Mouse (Mus musculus) forebrain, embryonic 14.5 days (tissue): ENCODE results near the gene Pus1. TPM values are rescaled to one million over a fixed set of nuclear protein-coding genes. Genes with fewer than 3 reads are reported as not detected.
A peak's percentile ranks its signal among the peaks of the same experiment; 100 is the strongest.

Experiments
- ATAC-seq: fragments of 200-750 bp; cut with Nextera tagmentation; 2 replicates; pipeline ENCODE4 v1.8.0; 2017; ENCODE audit warnings: mild to moderate bottlenecking, moderate library complexity
- DNase-seq: peaks from one replicate; pipeline ENCODE4 v3.0.0-alpha.2; 2015; ENCODE audit warnings: low spot score
- H3K27ac ChIP-seq: fragments of 300-500 bp; sonication (generic); 2 replicates; pipeline ENCODE4 v1.5.1; 2014; ENCODE audit warnings: low read depth, mild to moderate bottlenecking, control low read depth, low read length, moderate library complexity
- H3K27me3 ChIP-seq: fragments of 300-500 bp; sonication (generic); replicated peaks from 2 replicates; pipeline ENCODE4 v1.6.1; 2014; ENCODE audit warnings: low read length, control low read depth, mixed read lengths; ENCODE audit not compliant: control insufficient read depth, insufficient read depth
- H3K36me3 ChIP-seq: fragments of 300-500 bp; sonication (generic); 2 replicates; pipeline ENCODE4 v1.6.1; 2014; ENCODE audit warnings: low read length, control low read depth; ENCODE audit not compliant: control insufficient read depth, insufficient read depth
- H3K4me1 ChIP-seq: fragments of 300-500 bp; sonication (generic); 2 replicates; pipeline ENCODE4 v1.6.1; 2014; ENCODE audit warnings: antibody characterized with exemption, low read length, control low read depth; ENCODE audit not compliant: control insufficient read depth, insufficient read depth
- H3K4me2 ChIP-seq: fragments of 300-500 bp; sonication (generic); 2 replicates; pipeline ENCODE4 v1.6.1; 2014; ENCODE audit warnings: mild to moderate bottlenecking, control low read depth, low read length
- H3K4me3 ChIP-seq: fragments of 300-500 bp; sonication (generic); 2 replicates; pipeline ENCODE4 v1.5.1; 2014; ENCODE audit warnings: low read depth, low read length, control low read depth
- H3K9ac ChIP-seq: fragments of 300-500 bp; sonication (generic); 2 replicates; pipeline ENCODE4 v1.6.1; 2014; ENCODE audit warnings: mild to moderate bottlenecking, low read length, control low read depth, moderate library complexity
- H3K9me3 ChIP-seq: fragments of 300-500 bp; sonication (generic); replicated peaks from 2 replicates; pipeline ENCODE4 v1.6.1; 2016; ENCODE audit warnings: low read length, control low read depth, mixed read lengths; ENCODE audit not compliant: control insufficient read depth
- whole genome bisulfite sequencing: fragments of 180-500 bp; shearing (Covaris S2); extraction: QIAGEN DNeasy Blood & Tissue Kit; methylation state at CpG from one replicate; pipeline ENCODE4 v1.1.7; 2014; 5-methylcytosine and 5-hydroxymethylcytosine counted together
- polyA plus RNA-seq: library from polyadenylated mRNA; unstranded; fragments of >200 nt; fragmentation: Nextera tagmentation; extraction: Ambion mirVana; gene quantifications from 2 replicates; pipeline ENCODE4 v1.2.1, GENCODE M21; 2014

The Pus1 gene
- polyA plus RNA-seq, result 13.8 and 14.9 TPM in 2 replicates

DNA sequence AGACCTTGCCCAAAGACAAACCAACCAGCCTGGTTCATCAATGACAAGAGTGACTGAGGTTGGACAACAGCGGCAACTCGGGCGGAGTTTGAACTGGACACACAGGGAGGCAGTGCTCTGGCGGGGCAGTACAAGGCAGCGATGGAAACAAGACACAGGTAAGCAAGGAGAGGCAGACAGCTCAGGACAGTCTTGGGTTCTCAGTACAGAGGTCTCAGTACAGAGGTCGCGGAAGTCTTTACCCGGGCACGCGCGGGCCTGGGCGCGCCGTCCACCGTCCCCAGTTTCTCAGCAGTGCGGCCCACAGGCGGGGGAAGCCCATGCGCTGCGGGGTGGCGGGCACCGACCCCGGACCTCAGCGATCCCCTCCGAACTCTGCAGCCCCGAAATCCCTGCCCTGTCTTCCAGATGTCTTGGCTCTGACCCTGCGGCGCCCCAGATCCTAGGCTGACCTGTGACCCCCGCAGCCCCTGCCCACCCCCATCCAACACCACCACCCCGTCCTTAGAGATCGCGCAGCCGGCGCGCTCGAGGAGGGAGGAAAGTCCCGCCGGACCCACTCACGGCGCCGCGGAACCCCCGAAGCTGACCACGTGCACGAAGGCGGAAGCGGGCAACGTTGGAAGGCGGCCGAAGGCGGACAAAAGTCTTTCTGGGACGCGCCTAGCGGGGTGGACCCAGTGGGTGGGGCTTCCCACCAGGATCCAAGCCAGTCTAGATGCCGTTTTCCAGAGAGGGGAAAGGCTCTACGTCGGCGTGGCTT lies at the start of gene Pus1:
Gene Pus1, minus strand, starts transcription at position 662 of the 763 bp plus-strand sequence.
- no peak within 1 kb of the TSS for H3K27ac ChIP-seq
- under 1% methylated on average over 55 of the region's 57 CpGs for WGBS
- H3K36me3 ChIP-seq, result peaks cover 16% of the 10 kb centered on the region
- H3K4me1 ChIP-seq, result peaks cover 4% of the 10 kb centered on the region
- ATAC-seq (peak; percentile 88), DNase-seq (peak; percentile 93)
- peak within 1 kb of the TSS; percentile 77 for H3K9ac ChIP-seq
- H3K4me3 ChIP-seq, result peak within 1 kb of the TSS; percentile 74
- no peaks in the 10 kb centered on the region for H3K27me3 ChIP-seq
- no peaks in the 10 kb centered on the region for H3K9me3 ChIP-seq
- H3K4me2 ChIP-seq, result peak within 1 kb of the TSS; percentile 92

DNA sequence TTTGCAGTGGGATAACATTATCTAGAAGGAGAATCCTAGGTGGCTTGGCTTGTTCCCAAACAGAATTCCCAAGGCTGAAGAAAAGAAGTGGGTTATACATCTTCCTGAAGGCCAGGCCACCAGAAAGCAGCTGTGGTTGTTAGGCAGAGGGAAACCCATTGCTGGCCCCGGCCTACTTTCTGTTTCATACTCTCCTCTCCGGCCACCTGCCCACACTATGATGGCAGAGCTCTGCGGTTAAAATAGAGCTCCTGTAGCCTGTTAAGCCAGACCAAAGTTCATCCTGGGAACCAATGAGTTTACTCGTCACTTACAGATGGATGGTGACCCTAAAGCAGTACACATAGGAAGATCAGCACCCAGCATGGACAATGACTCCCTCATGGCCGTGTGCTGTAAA lies 47.1 kb upstream of the Pus1 start:
- Histone ChIP-seq H3K27ac (no peak overlapping the region), H3K4me1 (no peaks in the 10 kb centered on the region), H3K4me3 (no peak overlapping the region), H3K4me2 (no peak overlapping the region), H3K9me3 (no peaks in the 10 kb centered on the region), H3K36me3 (0 out of 2 replicates have a peak, but pooled peaks cover 4% of the 10 kb centered on the region), H3K27me3 (no peaks in the 10 kb centered on the region), H3K9ac (no peak overlapping the region)
- DNase-seq, result no peak
- WGBS, result 92% methylated on average over 5 of the region's 5 CpGs
- no peak for ATAC-seq

DNA sequence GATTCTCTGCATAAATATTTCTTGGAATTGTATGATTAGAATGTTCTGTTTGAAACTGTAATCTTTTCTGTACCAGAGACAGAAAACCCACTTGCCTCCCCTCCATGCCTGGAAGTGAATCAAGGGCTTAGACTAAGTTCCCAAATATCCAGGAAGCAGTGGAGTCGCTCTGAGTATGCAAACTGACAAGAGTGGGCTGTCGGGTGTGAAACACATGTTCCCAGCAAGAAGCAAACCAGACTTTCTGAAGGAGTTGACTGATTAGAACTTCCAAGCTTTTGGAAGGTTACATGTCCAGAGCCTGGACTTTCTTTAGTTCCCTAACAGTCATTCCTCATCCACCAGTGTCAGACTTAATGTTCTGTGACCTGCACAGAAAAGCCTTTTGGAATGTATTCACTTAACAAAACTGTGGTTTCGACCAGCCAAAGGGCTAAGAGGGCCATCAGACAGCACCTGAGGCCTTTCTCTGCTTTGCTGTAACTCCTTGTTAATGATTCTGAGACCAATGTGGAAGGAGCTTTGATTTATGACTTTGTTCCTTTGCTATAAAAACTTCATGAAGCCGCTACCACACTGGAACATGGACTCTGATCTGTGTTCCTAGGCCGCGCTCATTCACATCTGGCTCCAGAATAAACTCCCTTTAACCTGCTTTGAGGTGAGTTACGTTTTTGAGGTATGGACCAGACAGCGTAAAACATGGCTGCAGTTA lies 46.5 kb upstream of the Pus1 start:
- Histone ChIP-seq H3K4me2 (no peak overlapping the region), H3K27me3 (no peaks in the 10 kb centered on the region), H3K4me1 (no peaks in the 10 kb centered on the region), H3K9me3 (no peaks in the 10 kb centered on the region), H3K9ac (no peak overlapping the region), H3K4me3 (no peak overlapping the region), H3K27ac (no peak overlapping the region), H3K36me3 (0 out of 2 replicates have a peak, but pooled peaks cover 4% of the 10 kb centered on the region)
- 95% methylated on average over 8 of the region's 8 CpGs for WGBS
- no peak for ATAC-seq
- no peak for DNase-seq

DNA sequence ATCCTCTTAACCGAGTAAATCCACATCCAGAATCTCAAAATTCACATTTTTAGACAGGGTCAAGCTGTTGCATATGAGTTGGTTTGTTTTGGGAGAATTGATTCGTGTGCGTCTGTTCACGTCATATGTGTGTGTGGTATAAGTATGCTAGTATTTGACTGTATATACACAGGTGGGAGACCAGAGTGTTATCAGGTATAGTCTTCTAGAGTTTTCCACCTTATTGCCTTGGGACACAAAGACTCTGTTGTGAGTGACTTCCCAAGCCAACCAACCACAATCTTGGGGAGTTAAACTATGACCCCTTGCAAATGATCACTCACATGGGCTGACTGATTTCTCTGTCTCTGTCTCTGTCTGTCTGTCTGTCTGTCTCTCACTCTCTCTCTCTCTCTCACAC lies 44.0 kb upstream of the Pus1 start:
- Histone ChIP-seq H3K9ac (no peak overlapping the region), H3K27me3 (no peaks in the 10 kb centered on the region), H3K4me1 (no peaks in the 10 kb centered on the region), H3K36me3 (no peaks in the 10 kb centered on the region), H3K4me3 (no peak overlapping the region), H3K4me2 (no peak overlapping the region), H3K27ac (no peak overlapping the region), H3K9me3 (no peaks in the 10 kb centered on the region)
- WGBS, result 90% methylated on average over 4 of the region's 4 CpGs
- ATAC-seq (no peak), DNase-seq (no peak)

DNA sequence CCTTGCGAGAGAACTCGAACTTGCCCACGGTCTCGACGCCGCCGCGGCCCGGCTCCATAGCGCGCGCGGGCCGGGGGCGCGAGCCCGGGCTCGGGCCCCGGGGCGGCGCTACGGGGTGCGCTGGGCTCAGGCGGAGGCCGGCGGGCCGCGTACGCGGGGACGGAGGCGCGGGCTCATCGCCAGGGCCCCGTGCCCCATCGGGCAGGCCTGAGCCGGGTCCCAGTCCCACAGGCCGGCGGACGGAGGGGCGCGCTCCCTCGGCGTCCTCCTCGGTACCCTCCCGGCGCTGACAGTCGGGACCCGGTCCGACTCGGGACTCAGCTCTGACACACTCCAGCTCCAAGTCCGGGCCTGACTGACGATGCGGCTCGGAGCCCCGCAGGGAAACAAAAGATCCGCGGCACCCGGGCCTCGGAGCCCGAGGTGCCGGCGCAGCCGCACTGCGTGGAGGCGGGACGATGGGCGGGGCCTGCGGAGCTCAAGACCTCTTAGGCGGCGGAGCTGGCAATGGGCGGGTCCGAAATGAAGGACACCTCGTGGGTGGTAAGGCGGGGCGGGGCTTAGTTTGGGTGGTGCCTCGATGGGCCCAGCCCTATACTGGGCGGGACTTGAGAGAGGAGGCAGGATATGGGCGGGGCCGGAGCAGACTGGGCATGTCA lies 29.3 kb upstream of the Pus1 start, which contains the start of gene Ulk1:
Gene Ulk1, minus strand, starts transcription at position 431 of the 659 bp plus-strand sequence.
- Histone ChIP-seq H3K4me1 (peaks cover 19% of the 10 kb centered on the region), H3K36me3 (peaks cover 19% of the 10 kb centered on the region), H3K27me3 (no peaks in the 10 kb centered on the region), H3K4me2 (peak within 1 kb of the TSS; percentile 99), H3K9me3 (no peaks in the 10 kb centered on the region), H3K4me3 (peak within 1 kb of the TSS; percentile 93), H3K9ac (peak within 1 kb of the TSS; percentile 95), H3K27ac (peak within 1 kb of the TSS; percentile 91)
- WGBS, result 0% methylated on average over 63 of the region's 80 CpGs
- peak; percentile 96 for ATAC-seq
- peak; percentile 99 for DNase-seq

DNA sequence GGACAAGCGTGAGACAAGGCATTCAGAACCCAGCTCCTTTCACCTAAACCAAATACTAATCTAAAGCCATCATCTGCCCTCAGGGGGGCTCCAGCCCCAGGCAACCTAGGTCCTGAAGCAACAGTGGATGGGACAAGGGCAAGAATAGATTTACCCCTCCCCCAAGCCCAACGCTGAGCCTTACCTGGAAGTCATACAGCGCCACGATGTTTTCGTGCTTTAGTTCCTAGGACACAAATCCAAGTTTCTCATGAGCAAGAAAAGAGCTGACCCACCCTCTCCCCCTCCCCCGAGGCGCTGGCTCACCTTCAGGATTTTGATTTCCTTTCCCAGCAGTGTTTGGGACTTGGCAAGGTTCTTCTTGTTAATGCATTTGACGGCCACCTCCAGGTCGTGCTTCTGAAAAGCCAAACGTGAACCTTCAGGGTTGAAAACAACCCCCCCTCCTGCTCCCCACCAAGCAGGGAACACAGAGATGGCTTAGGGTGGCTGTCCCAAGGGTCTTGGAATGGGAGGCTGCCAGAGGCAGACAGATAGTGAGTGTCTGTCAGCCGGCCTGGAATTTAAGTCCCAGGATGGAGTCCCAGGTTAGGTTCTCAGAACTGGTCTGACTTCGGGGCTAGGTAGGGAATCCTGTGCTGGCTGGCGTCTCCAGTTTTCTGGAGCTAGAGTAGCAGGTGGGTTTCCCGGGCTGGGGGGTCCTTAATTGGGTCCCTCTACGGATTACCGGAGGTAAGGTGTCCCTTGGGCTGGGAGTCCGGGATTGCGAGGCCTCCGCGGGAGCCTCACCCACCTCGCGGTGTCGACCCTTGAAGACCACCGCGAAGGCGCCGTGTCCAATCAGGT lies 28.6 kb upstream of the Pus1 start:
- Histone ChIP-seq H3K9me3 (no peaks in the 10 kb centered on the region), H3K36me3 (peaks cover 24% of the 10 kb centered on the region), H3K27ac (peak overlapping the region; percentile 91), H3K4me1 (peaks cover 19% of the 10 kb centered on the region), H3K4me3 (peak overlapping the region; percentile 93), H3K4me2 (peak overlapping the region; percentile 99), H3K27me3 (no peaks in the 10 kb centered on the region), H3K9ac (peak overlapping the region; percentile 95)
- DNase-seq (peak; percentile 28), ATAC-seq (no peak)
- WGBS, result under 1% methylated on average over 27 of the region's 27 CpGs

DNA sequence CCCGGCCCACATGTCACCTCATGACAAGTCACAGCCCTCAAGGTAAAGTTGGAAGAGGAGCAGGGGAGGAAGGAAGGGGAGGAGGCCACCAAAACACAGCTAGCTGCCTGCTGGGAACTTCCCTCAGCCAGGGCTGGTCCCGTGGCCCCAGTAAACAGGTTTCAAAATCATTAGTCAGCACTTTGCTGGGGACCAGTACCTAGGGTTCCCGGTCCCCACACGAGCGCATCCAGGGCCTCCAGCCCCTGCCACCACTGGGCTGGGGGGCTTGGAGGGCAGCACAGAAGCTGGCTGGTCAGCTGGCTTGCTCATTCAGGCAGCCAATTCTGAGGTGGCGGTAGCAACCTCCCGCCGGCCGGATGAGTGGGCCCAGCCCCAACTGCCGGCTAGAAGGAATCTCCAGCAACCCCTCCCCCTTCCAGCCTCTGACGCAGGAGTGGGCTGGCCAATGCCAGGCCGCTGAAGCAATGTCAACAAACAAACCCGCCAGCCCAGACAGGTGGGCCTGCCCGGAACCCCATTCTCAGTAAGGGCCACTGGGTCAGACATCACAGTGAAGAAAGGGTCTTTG lies 27.7 kb upstream of the Pus1 start:
- peak overlapping the region; percentile 93 for H3K4me3 ChIP-seq

DNA sequence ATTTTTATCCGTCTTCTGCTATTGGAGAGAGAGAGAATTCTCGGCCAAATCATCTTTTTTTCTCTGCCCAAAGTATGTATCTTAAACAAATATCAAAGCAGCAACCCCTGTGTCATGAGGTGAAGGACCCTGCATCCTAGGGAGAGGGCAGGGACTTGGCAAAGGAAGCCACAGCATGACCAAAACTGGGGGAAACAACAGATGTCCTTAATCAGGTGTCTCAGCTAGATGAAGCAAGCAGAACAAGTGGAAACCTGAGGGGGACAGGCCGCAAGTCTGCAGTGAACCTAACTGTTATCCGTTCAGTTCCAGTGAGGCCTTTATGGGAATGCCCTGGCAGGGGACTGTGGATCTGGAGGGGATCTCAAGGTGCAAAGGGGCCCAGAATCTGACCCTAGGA lies 27.0 kb upstream of the Pus1 start:
- peaks cover 19% of the 10 kb centered on the region for H3K4me1 ChIP-seq
- 87% methylated on average over 4 of the region's 4 CpGs for WGBS

More for the DNA sequence above, 27.7 kb upstream of the Pus1 start:
- no peaks in the 10 kb centered on the region for H3K27me3 ChIP-seq
- peak; percentile 30; the same call in 1 of the 2 replicates for ATAC-seq
- H3K9me3 ChIP-seq, result no peaks in the 10 kb centered on the region
- 3% methylated on average over 14 of the region's 14 CpGs for WGBS
- H3K9ac ChIP-seq, result peak overlapping the region; percentile 95
- H3K4me1 ChIP-seq, result peaks cover 19% of the 10 kb centered on the region
- peaks cover 28% of the 10 kb centered on the region for H3K36me3 ChIP-seq
- H3K27ac ChIP-seq, result no peak overlapping the region
- H3K4me2 ChIP-seq, result peak overlapping the region; percentile 99
- DNase-seq, result peak; percentile 80

More for the DNA sequence above, 27.0 kb upstream of the Pus1 start:
- no peaks in the 10 kb centered on the region for H3K9me3 ChIP-seq
- DNase-seq (no peak), ATAC-seq (no peak)
- no peaks in the 10 kb centered on the region for H3K27me3 ChIP-seq
- peak overlapping the region; percentile 93 for H3K4me3 ChIP-seq
- H3K4me2 ChIP-seq, result peak overlapping the region; percentile 99
- H3K36me3 ChIP-seq, result peaks cover 33% of the 10 kb centered on the region
- peak overlapping the region; percentile 95; the same call in 1 of the 2 replicates for H3K9ac ChIP-seq
- H3K27ac ChIP-seq, result no peak overlapping the region
